Mouse (Mus musculus) hindbrain, embryonic 16.5 days (tissue): ENCODE data around the gene Copz1. TPM values are rescaled to one million over a fixed set of nuclear protein-coding genes. Genes with fewer than 3 reads are reported as not detected.

Experiments
- ATAC-seq: fragments of 200-750 bp; cut with Nextera tagmentation; 2 replicates; pipeline ENCODE4 v1.8.0; 2017; ENCODE audit warnings: moderate TSS enrichment, moderate library complexity
- H3K27ac ChIP-seq: fragments of 300-500 bp; sonication (generic); 2 replicates; pipeline ENCODE4 v1.5.1; 2014; ENCODE audit warnings: low read depth, mild to moderate bottlenecking, control low read depth, low read length, moderate library complexity
- H3K27me3 ChIP-seq: fragments of 300-500 bp; sonication (generic); replicated peaks from 2 replicates; pipeline ENCODE4 v1.6.1; 2014; ENCODE audit warnings: low read length; ENCODE audit not compliant: control insufficient read depth, insufficient read depth
- H3K36me3 ChIP-seq: fragments of 300-500 bp; sonication (generic); 2 replicates; pipeline ENCODE4 v1.6.1; 2014; ENCODE audit warnings: mild to moderate bottlenecking, low read length, moderate library complexity, mixed read lengths; ENCODE audit not compliant: control insufficient read depth, insufficient read depth
- H3K4me1 ChIP-seq: fragments of 300-500 bp; sonication (generic); 2 replicates; pipeline ENCODE4 v1.6.1; 2014; ENCODE audit warnings: low read depth, low read length; ENCODE audit not compliant: control insufficient read depth, insufficient read depth
- H3K4me2 ChIP-seq: fragments of 300-500 bp; sonication (generic); 2 replicates; pipeline ENCODE4 v1.6.1; 2014; ENCODE audit warnings: mild to moderate bottlenecking, low read length, control low read depth, moderate library complexity
- H3K4me3 ChIP-seq: fragments of 300-500 bp; sonication (generic); 2 replicates; pipeline ENCODE4 v1.5.1; 2014; ENCODE audit warnings: mild to moderate bottlenecking, low read length, control low read depth, moderate library complexity
- H3K9ac ChIP-seq: fragments of 300-500 bp; sonication (generic); 2 replicates; pipeline ENCODE4 v1.6.1; 2014; ENCODE audit warnings: low read depth, mild to moderate bottlenecking, control low read depth, low read length, moderate library complexity
- H3K9me3 ChIP-seq: fragments of 300-500 bp; sonication (generic); 2 replicates; pipeline ENCODE4 v1.6.1; 2014; ENCODE audit warnings: mild to moderate bottlenecking, low read length, moderate library complexity; ENCODE audit not compliant: control insufficient read depth
- WGBS: fragments of 180-500 bp; shearing (Covaris S2); extraction: QIAGEN DNeasy Blood & Tissue Kit; methylation state at CpG from one replicate; pipeline ENCODE4 v1.1.7; 2014; 5-methylcytosine and 5-hydroxymethylcytosine counted together
- polyA plus RNA-seq: library from polyadenylated mRNA; unstranded; fragments of >200 nt; fragmentation: Nextera tagmentation; extraction: Ambion mirVana; gene quantifications from 2 replicates; pipeline ENCODE4 v1.2.1, GENCODE M21; 2015

Gene Copz1
- polyA plus RNA-seq, 1 experiment from 2014 or later, result 207 TPM

DNA sequence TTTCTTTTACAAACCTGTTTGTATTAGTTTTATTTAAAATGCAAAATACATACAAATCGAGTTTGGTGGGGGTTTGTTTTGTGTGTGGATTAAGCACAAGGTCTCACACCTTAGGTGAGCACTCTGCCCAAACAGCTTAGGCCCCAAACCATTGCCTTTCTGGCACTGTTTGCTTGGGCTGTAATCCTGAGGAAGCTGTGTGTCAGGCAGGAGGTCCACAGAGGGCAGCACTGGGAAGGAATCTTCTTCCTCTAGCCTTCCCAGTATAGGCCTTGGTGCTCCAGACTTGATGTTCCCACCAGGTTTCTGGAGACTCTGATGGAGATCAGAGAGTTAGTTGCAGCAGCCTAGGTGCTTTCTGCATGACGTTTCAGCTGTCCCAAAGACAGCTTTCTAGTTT is 12.1 kb downstream of the Copz1 start:
- Histone ChIP-seq H3K36me3 (no peaks in the 10 kb centered on the region), H3K9me3 (no peaks in the 10 kb centered on the region), H3K9ac (no peak overlapping the region), H3K4me3 (no peak overlapping the region), H3K27me3 (no peaks in the 10 kb centered on the region), H3K4me1 (peaks cover 7% of the 10 kb centered on the region), H3K27ac (peak overlapping the region; percentile 26; the same call in 1 of the 2 replicates), H3K4me2 (no peak overlapping the region)
- ATAC-seq, result no peak
- WGBS, result 52% methylated on average over 2 of the region's 2 CpGs

- peak; percentile 83 for ATAC-seq
- H3K4me2 ChIP-seq, result no peak overlapping the region
- H3K9me3 ChIP-seq, result no peaks in the 10 kb centered on the region
- H3K27ac ChIP-seq, result peak overlapping the region; percentile 66
- H3K4me3 ChIP-seq, result no peak overlapping the region
- H3K4me1 ChIP-seq, result peaks cover 12% of the 10 kb centered on the region
- H3K9ac ChIP-seq, result no peak overlapping the region
- H3K36me3 ChIP-seq, result no peaks in the 10 kb centered on the region
- H3K27me3 ChIP-seq, result no peaks in the 10 kb centered on the region
- 52% methylated on average over 1 of the region's 1 CpGs for WGBS
Measured at GRCm38 (mm10) chr15:103285778-103286417, 13.4 kb downstream of the Copz1 start.

DNA sequence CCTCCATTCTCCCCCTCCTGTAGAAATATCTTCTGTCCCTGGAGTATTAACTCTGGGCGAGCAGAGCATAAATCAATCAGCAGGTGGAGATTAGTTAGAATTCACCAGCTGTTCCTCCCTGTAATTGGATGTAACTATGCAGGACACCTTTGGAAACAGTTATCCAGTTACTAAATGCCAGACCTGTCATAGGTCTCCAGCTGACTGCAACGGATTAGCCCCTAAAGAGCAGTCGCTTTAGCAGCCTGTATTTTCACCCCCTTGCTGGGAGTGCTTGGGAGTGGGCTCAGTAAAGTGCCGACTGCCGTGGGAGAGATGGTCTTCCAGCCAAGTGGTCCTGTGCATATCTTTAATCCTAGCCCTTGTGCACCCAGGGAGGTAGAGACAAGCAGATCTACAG is 17.1 kb downstream of the Copz1 start:
- 23% methylated on average over 5 of the region's 5 CpGs for WGBS
- no peaks in the 10 kb centered on the region for H3K9me3 ChIP-seq
- no peak for ATAC-seq
- no peak overlapping the region for H3K9ac ChIP-seq
- H3K27me3 ChIP-seq, result no peaks in the 10 kb centered on the region
- H3K27ac ChIP-seq, result peak overlapping the region; percentile 63
- H3K4me3 ChIP-seq, result no peak overlapping the region
- peaks cover 14% of the 10 kb centered on the region for H3K36me3 ChIP-seq
- no peak overlapping the region for H3K4me2 ChIP-seq
- peaks cover 12% of the 10 kb centered on the region for H3K4me1 ChIP-seq

GRCm38 (mm10) chr15:103290417-103290816 is 17.9 kb downstream of the Copz1 start:
- H3K9me3 ChIP-seq, result no peaks in the 10 kb centered on the region
- no peaks in the 10 kb centered on the region for H3K27me3 ChIP-seq
- ATAC-seq, result no peak
- H3K9ac ChIP-seq, result no peak overlapping the region
- no peak overlapping the region for H3K27ac ChIP-seq
- H3K4me1 ChIP-seq, result peaks cover 10% of the 10 kb centered on the region
- H3K4me3 ChIP-seq, result no peak overlapping the region
- no peak overlapping the region for H3K4me2 ChIP-seq
- 70% methylated on average over 6 of the region's 6 CpGs for WGBS
- peaks cover 14% of the 10 kb centered on the region for H3K36me3 ChIP-seq

- Histone ChIP-seq H3K27me3 (no peaks in the 10 kb centered on the region), H3K36me3 (peaks cover 14% of the 10 kb centered on the region), H3K27ac (no peak overlapping the region), H3K9ac (no peak overlapping the region), H3K9me3 (no peaks in the 10 kb centered on the region), H3K4me1 (peaks cover 9% of the 10 kb centered on the region), H3K4me3 (no peak overlapping the region), H3K4me2 (no peak overlapping the region)
- ATAC-seq, result no peak
- WGBS, result 88% methylated on average over 9 of the region's 9 CpGs
Measured at GRCm38 (mm10) chr15:103290843-103291242, 18.3 kb downstream of the Copz1 start.

- Histone ChIP-seq H3K4me3 (no peak overlapping the region), H3K27ac (no peak overlapping the region), H3K9me3 (no peaks in the 10 kb centered on the region), H3K27me3 (no peaks in the 10 kb centered on the region), H3K4me2 (no peak overlapping the region), H3K4me1 (peaks cover 26% of the 10 kb centered on the region), H3K9ac (no peak overlapping the region), H3K36me3 (peaks cover 14% of the 10 kb centered on the region)
- ATAC-seq, result no peak
- 74% methylated on average over 4 of the region's 4 CpGs for WGBS
Measured at GRCm38 (mm10) chr15:103292673-103293345, 20.3 kb downstream of the Copz1 start.

GRCm38 (mm10) chr15:103293375-103293774 is 20.9 kb downstream of the Copz1 start:
- H3K27ac ChIP-seq, result no peak overlapping the region
- H3K4me2 ChIP-seq, result no peak overlapping the region
- no peaks in the 10 kb centered on the region for H3K9me3 ChIP-seq
- H3K4me1 ChIP-seq, result peaks cover 28% of the 10 kb centered on the region
- H3K27me3 ChIP-seq, result no peaks in the 10 kb centered on the region
- no peak overlapping the region for H3K9ac ChIP-seq
- ATAC-seq, result no peak
- peaks cover 14% of the 10 kb centered on the region for H3K36me3 ChIP-seq
- 100% methylated on average over 2 of the region's 2 CpGs for WGBS
- no peak overlapping the region for H3K4me3 ChIP-seq

- Histone ChIP-seq H3K9ac (no peak overlapping the region), H3K4me2 (no peak overlapping the region), H3K4me3 (no peak overlapping the region), H3K4me1 (peaks cover 34% of the 10 kb centered on the region), H3K27me3 (no peaks in the 10 kb centered on the region), H3K9me3 (no peaks in the 10 kb centered on the region), H3K27ac (no peak overlapping the region), H3K36me3 (peaks cover 14% of the 10 kb centered on the region)
- ATAC-seq, result no peak
- whole genome bisulfite sequencing, result 78% methylated on average over 2 of the region's 2 CpGs
Measured at GRCm38 (mm10) chr15:103294649-103295048, 22.1 kb downstream of the Copz1 start.

- Histone ChIP-seq H3K9ac (no peak overlapping the region), H3K4me1 (peaks cover 40% of the 10 kb centered on the region), H3K9me3 (no peaks in the 10 kb centered on the region), H3K4me3 (no peak overlapping the region), H3K27me3 (no peaks in the 10 kb centered on the region), H3K4me2 (no peak overlapping the region), H3K36me3 (peaks cover 14% of the 10 kb centered on the region), H3K27ac (0 out of 2 replicates have a peak overlapping the region, but pooled peaks have one; percentile 36)
- WGBS, result 12% methylated on average over 5 of the region's 5 CpGs
- no peak for ATAC-seq
Measured at GRCm38 (mm10) chr15:103295851-103296250, 23.3 kb downstream of the Copz1 start.
